Mouse (Mus musculus): ENCODE data around the gene 1700003F12Rik. TPM values are rescaled to one million over a fixed set of nuclear protein-coding genes. Genes with fewer than 3 reads are reported as not detected.

Gene 1700003F12Rik
- total and polyA plus RNA-seq, 3 experiments = 0.52 to 0.85 (median 0.56) TPM

Other genes starting within 250 kb of the 1700003F12Rik start
- gene Bpifb9b, start 239.9 kb upstream of the 1700003F12Rik start, total RNA-seq (2012; rRNA removed) = not detected in 2 replicates
- gene Bpifb9b, start 239.9 kb upstream of the 1700003F12Rik start, total RNA-seq (2014; rRNA removed) = not detected in 2 replicates
- not detected in 2 replicates for gene Bpifb9b, start 239.9 kb upstream of the 1700003F12Rik start, polyA plus RNA-seq (2012; ENCODE audit: insufficient read length, low read depth)
- gene Cdk5rap1, start 174.1 kb upstream of the 1700003F12Rik start, total RNA-seq (2012; rRNA removed) = 30.6 and 32.0 TPM in 2 replicates
- 43.5 and 50.2 TPM in 2 replicates for gene Cdk5rap1, start 174.1 kb upstream of the 1700003F12Rik start, total RNA-seq (2014; rRNA removed)
- gene Cdk5rap1, start 174.1 kb upstream of the 1700003F12Rik start, polyA plus RNA-seq (2012; ENCODE audit: insufficient read length, low read depth) = 25.8 and 26.4 TPM in 2 replicates
- not detected in 2 replicates for gene Snta1, start 139.0 kb upstream of the 1700003F12Rik start, total RNA-seq (2012; rRNA removed)
- not detected in 2 replicates for gene Snta1, start 139.0 kb upstream of the 1700003F12Rik start, total RNA-seq (2014; rRNA removed)
- 0.33 and 0.57 TPM in 2 replicates for gene Snta1, start 139.0 kb upstream of the 1700003F12Rik start, polyA plus RNA-seq (2012; ENCODE audit: insufficient read length, low read depth)
- 5.5 and 6.0 TPM in 2 replicates for gene Cbfa2t2, start 110.6 kb upstream of the 1700003F12Rik start, total RNA-seq (2012; rRNA removed)
- 7.0 and 7.4 TPM in 2 replicates for gene Cbfa2t2, start 110.6 kb upstream of the 1700003F12Rik start, total RNA-seq (2014; rRNA removed)
- 10.5 and 12.6 TPM in 2 replicates for gene Cbfa2t2, start 110.6 kb upstream of the 1700003F12Rik start, polyA plus RNA-seq (2012; ENCODE audit: insufficient read length, low read depth)
- gene Actl10, start 4.7 kb downstream of the 1700003F12Rik start, total RNA-seq (2012; rRNA removed) = 0.17 and 0.25 TPM in 2 replicates
- not detected in 2 replicates for gene Actl10, start 4.7 kb downstream of the 1700003F12Rik start, total RNA-seq (2014; rRNA removed)
- gene Actl10, start 4.7 kb downstream of the 1700003F12Rik start, polyA plus RNA-seq (2012; ENCODE audit: insufficient read length, low read depth) = 0.20 and 0.44 TPM in 2 replicates
- 0.80 and 2.8 TPM in 2 replicates for gene Necab3, start 11.8 kb downstream of the 1700003F12Rik start, total RNA-seq (2012; rRNA removed)
- 0.87 and 1.7 TPM in 2 replicates for gene Necab3, start 11.8 kb downstream of the 1700003F12Rik start, total RNA-seq (2014; rRNA removed)
- gene Necab3, start 11.8 kb downstream of the 1700003F12Rik start, polyA plus RNA-seq (2012; ENCODE audit: insufficient read length, low read depth) = 1.6 and 2.0 TPM in 2 replicates
- gene E2f1, start 22.8 kb downstream of the 1700003F12Rik start, total RNA-seq (2012; rRNA removed) = 5.3 and 6.5 TPM in 2 replicates
- 4.5 and 5.1 TPM in 2 replicates for gene E2f1, start 22.8 kb downstream of the 1700003F12Rik start, total RNA-seq (2014; rRNA removed)
- gene E2f1, start 22.8 kb downstream of the 1700003F12Rik start, polyA plus RNA-seq (2012; ENCODE audit: insufficient read length, low read depth) = 19.4 and 19.6 TPM in 2 replicates
- gene Pxmp4, start 56.6 kb downstream of the 1700003F12Rik start, total RNA-seq (2012; rRNA removed) = 7.2 and 7.6 TPM in 2 replicates
- 8.7 and 9.4 TPM in 2 replicates for gene Pxmp4, start 56.6 kb downstream of the 1700003F12Rik start, total RNA-seq (2014; rRNA removed)
- gene Pxmp4, start 56.6 kb downstream of the 1700003F12Rik start, polyA plus RNA-seq (2012; ENCODE audit: insufficient read length, low read depth) = 5.5 and 6.0 TPM in 2 replicates
- 1.6 and 1.7 TPM in 2 replicates for gene Zfp341, start 66.2 kb downstream of the 1700003F12Rik start, total RNA-seq (2012; rRNA removed)
- 0.58 and 0.77 TPM in 2 replicates for gene Zfp341, start 66.2 kb downstream of the 1700003F12Rik start, total RNA-seq (2014; rRNA removed)
- 4.1 and 4.4 TPM in 2 replicates for gene Zfp341, start 66.2 kb downstream of the 1700003F12Rik start, polyA plus RNA-seq (2012; ENCODE audit: insufficient read length, low read depth)
- not detected in 2 replicates for gene 4930519P11Rik, start 66.4 kb downstream of the 1700003F12Rik start, total RNA-seq (2012; rRNA removed)
- not detected in 2 replicates for gene 4930519P11Rik, start 66.4 kb downstream of the 1700003F12Rik start, total RNA-seq (2014; rRNA removed)
- not detected in 2 replicates for gene 4930519P11Rik, start 66.4 kb downstream of the 1700003F12Rik start, polyA plus RNA-seq (2012; ENCODE audit: insufficient read length, low read depth)
- 105 and 107 TPM in 2 replicates for gene Chmp4b, start 104.6 kb downstream of the 1700003F12Rik start, total RNA-seq (2012; rRNA removed)
- 113 and 119 TPM in 2 replicates for gene Chmp4b, start 104.6 kb downstream of the 1700003F12Rik start, total RNA-seq (2014; rRNA removed)
- 152 and 156 TPM in 2 replicates for gene Chmp4b, start 104.6 kb downstream of the 1700003F12Rik start, polyA plus RNA-seq (2012; ENCODE audit: insufficient read length, low read depth)
- not detected in 2 replicates for gene Gm14214, start 222.9 kb downstream of the 1700003F12Rik start, total RNA-seq (2012; rRNA removed)
- not detected in 2 replicates for gene Gm14214, start 222.9 kb downstream of the 1700003F12Rik start, total RNA-seq (2014; rRNA removed)
- 0.41 TPM in 1 of 2 replicates, not detected in the other for gene Gm14214, start 222.9 kb downstream of the 1700003F12Rik start, polyA plus RNA-seq (2012; ENCODE audit: insufficient read length, low read depth)
- gene Raly, start 244.0 kb downstream of the 1700003F12Rik start, total RNA-seq (2012; rRNA removed) = 214 and 228 TPM in 2 replicates
- gene Raly, start 244.0 kb downstream of the 1700003F12Rik start, total RNA-seq (2014; rRNA removed) = 334 and 341 TPM in 2 replicates
- 277 and 285 TPM in 2 replicates for gene Raly, start 244.0 kb downstream of the 1700003F12Rik start, polyA plus RNA-seq (2012; ENCODE audit: insufficient read length, low read depth)
- 10.9 and 11.8 TPM in 2 replicates for gene a, start 244.3 kb downstream of the 1700003F12Rik start, total RNA-seq (2012; rRNA removed)
- gene a, start 244.3 kb downstream of the 1700003F12Rik start, total RNA-seq (2014; rRNA removed) = 23.8 and 25.4 TPM in 2 replicates
- gene a, start 244.3 kb downstream of the 1700003F12Rik start, polyA plus RNA-seq (2012; ENCODE audit: insufficient read length, low read depth) = 7.2 and 7.8 TPM in 2 replicates

All from CH12.LX (cell line).